Mouse (Mus musculus) lung, embryonic 16.5 days (tissue): ENCODE measurements around the gene Paqr7. TPM values are rescaled to one million over a fixed set of nuclear protein-coding genes. Genes with fewer than 3 reads are reported as not detected.

Source experiments
- ATAC-seq: fragments of 200-750 bp; cut with Nextera tagmentation; 2 replicates; pipeline ENCODE4 v1.8.0; 2017; ENCODE audit warnings: low read depth, mild to moderate bottlenecking, moderate library complexity
- H3K27ac ChIP-seq: fragments of 300-500 bp; sonication (generic); 2 replicates; pipeline ENCODE4 v1.5.1; 2014; ENCODE audit warnings: mild to moderate bottlenecking, control low read depth, low read length
- H3K27me3 ChIP-seq: fragments of 300-500 bp; sonication (generic); 2 replicates; pipeline ENCODE4 v1.6.1; 2014; ENCODE audit warnings: low read depth, low read length, mixed read lengths; ENCODE audit not compliant: control insufficient read depth, insufficient read depth
- H3K36me3 ChIP-seq: fragments of 300-500 bp; sonication (generic); 2 replicates; pipeline ENCODE4 v1.6.1; 2014; ENCODE audit warnings: low read length; ENCODE audit not compliant: control insufficient read depth, insufficient read depth
- H3K4me1 ChIP-seq: fragments of 300-500 bp; sonication (generic); replicated peaks from 2 replicates; pipeline ENCODE4 v1.6.1; 2014; ENCODE audit warnings: low read length, mixed read lengths; ENCODE audit not compliant: control insufficient read depth, insufficient read depth
- H3K4me2 ChIP-seq: fragments of 300-500 bp; sonication (generic); 2 replicates; pipeline ENCODE4 v1.6.1; 2014; ENCODE audit warnings: low read depth, low read length, control low read depth
- H3K4me3 ChIP-seq: fragments of 300-500 bp; sonication (generic); 2 replicates; pipeline ENCODE4 v1.5.1; 2014; ENCODE audit warnings: mild to moderate bottlenecking, low read length, control low read depth
- H3K9ac ChIP-seq: fragments of 300-500 bp; sonication (generic); 2 replicates; pipeline ENCODE4 v1.6.1; 2014; ENCODE audit warnings: low read length, control low read depth
- H3K9me3 ChIP-seq: fragments of 300-500 bp; sonication (generic); 2 replicates; pipeline ENCODE4 v1.6.1; 2016; ENCODE audit warnings: low read length; ENCODE audit not compliant: control insufficient read depth
- WGBS: fragments of 180-500 bp; shearing (Covaris S2); extraction: QIAGEN DNeasy Blood & Tissue Kit; methylation state at CpG from one replicate; pipeline ENCODE4 v1.1.7; 2014; 5-methylcytosine and 5-hydroxymethylcytosine counted together
- polyA plus RNA-seq: library from polyadenylated mRNA; unstranded; fragments of >200 nt; fragmentation: Nextera tagmentation; extraction: Ambion mirVana; gene quantifications from 2 replicates; pipeline ENCODE4 v1.2.1, GENCODE M21; 2015

Paqr7 gene
- polyA plus RNA-seq, 1 experiment from 2014 or later, result 6.9 TPM

DNA sequence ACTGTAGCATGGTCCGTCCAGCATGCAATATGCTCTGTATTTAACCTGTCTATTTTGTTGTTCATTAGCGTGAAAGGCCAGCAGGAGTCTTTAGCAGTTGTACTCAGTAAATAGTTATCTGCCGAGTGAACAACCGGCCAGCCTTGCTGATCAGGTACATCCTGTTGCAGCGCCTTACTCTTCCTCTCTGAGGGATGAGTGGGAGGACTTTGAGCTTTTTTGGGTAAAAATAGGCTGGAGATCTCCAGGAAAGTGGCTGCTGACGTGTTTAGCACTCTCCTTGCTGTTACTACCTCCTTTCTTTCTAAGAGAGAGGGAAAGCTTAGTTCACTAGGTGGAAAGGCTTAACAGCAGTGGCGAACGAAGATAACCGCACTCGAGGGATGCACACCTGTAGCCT lies 21.2 kb downstream of the Paqr7 start:
- Histone ChIP-seq H3K27ac (no peak overlapping the region), H3K27me3 (no peaks in the 10 kb centered on the region), H3K36me3 (peaks cover 2% of the 10 kb centered on the region; the same call in 1 of the 2 replicates), H3K4me1 (peaks cover 17% of the 10 kb centered on the region), H3K9me3 (no peaks in the 10 kb centered on the region), H3K4me3 (no peak overlapping the region), H3K4me2 (no peak overlapping the region), H3K9ac (no peak overlapping the region)
- WGBS, result 84% methylated on average over 10 of the region's 10 CpGs
- ATAC-seq, result no peak

DNA sequence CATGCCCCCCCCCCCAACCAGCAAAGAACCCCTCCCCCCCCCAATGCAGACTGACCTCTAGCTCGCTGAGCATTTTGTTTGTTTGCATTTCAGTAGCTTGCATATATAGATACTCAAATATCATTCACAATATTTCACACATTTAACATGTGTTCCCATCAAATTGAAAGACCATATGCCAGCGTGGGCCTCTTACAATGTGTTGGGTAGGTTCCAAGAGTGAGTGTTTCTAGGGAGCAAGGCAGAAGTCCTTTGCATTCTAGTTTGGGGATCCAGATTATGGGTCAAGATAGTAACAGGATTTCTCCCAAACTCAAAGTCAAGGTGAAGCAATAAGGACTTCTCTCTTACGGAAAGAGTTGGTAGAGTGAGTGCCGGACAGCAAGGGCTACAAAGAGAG lies 22.0 kb downstream of the Paqr7 start:
- WGBS, result 85% methylated on average over 4 of the region's 4 CpGs
- Histone ChIP-seq H3K4me3 (no peak overlapping the region), H3K4me1 (peaks cover 16% of the 10 kb centered on the region), H3K27ac (no peak overlapping the region), H3K9ac (no peak overlapping the region), H3K36me3 (peaks cover 2% of the 10 kb centered on the region; the same call in 1 of the 2 replicates), H3K9me3 (no peaks in the 10 kb centered on the region), H3K27me3 (no peaks in the 10 kb centered on the region), H3K4me2 (no peak overlapping the region)
- ATAC-seq, result no peak

DNA sequence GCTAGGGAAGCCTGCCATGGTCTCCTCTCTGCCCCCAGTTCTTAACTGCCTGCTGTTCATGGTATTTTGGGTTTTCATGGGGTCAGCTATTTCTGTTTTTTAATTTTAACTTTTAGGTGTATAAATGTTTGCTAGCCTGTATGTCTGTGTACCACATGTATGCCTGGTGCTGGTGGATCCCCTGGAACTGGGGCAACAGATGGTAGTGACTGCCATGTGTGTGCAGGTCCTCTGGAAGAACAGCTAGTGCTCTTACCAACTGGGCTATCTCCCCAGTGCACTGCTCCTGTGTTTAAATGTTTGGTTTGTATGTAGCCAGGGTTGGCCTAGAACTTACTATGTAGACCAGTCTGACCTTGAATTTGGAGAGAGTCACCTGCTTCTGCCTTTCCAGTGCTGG lies 22.8 kb downstream of the Paqr7 start:
- no peak overlapping the region for H3K9ac ChIP-seq
- no peak for ATAC-seq
- no peaks in the 10 kb centered on the region for H3K9me3 ChIP-seq
- no peak overlapping the region for H3K4me3 ChIP-seq
- peaks cover 13% of the 10 kb centered on the region for H3K4me1 ChIP-seq
- peaks cover 2% of the 10 kb centered on the region; the same call in 1 of the 2 replicates for H3K36me3 ChIP-seq
- H3K4me2 ChIP-seq, result no peak overlapping the region
- no peaks in the 10 kb centered on the region for H3K27me3 ChIP-seq
- no peak overlapping the region for H3K27ac ChIP-seq

DNA sequence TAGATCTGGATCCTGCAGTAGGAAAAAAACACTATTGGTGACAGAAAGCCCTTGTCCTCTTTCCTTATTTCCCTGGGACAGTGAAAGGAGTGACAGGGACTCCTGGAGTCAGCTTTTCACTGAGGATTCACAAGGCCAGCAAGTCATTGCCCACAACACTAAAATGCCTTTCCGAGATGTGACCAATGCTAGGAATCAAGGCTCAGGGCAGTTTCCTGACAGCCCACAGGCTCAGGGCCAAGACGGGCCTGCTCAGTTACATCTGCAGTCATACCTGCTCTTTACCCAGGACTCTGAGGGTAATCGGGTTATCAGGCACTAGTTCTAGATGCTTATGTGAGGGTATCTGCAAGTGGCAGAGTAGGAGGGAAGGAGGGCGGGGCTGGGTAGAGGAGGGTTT lies 26.9 kb downstream of the Paqr7 start:
- Histone ChIP-seq H3K27me3 (no peaks in the 10 kb centered on the region), H3K4me1 (no peaks in the 10 kb centered on the region), H3K9ac (no peak overlapping the region), H3K27ac (no peak overlapping the region), H3K36me3 (peaks cover 20% of the 10 kb centered on the region), H3K4me2 (no peak overlapping the region), H3K9me3 (no peaks in the 10 kb centered on the region), H3K4me3 (no peak overlapping the region)
- WGBS, result 77% methylated on average over 4 of the region's 4 CpGs
- ATAC-seq, result no peak

DNA sequence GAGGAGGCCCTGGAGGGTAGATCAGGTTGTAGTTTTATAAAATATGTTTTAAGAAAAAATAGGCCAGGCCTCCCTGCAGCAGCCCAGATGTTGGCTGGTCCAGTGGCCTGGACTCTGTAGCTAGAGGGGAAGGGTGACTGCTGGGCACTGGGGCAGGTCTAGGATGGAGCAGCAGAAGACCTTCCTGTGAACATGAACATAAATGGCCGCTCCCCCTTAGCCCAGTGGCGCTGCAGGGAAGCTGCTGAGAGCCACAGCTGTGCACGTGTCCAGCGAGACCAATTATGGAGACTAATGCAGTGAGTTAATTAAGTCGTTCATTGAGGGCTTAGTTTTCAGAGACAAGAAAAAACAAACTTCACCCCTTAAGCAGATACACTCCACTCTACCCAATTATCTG lies 29.3 kb downstream of the Paqr7 start:
- H3K4me1 ChIP-seq, result no peaks in the 10 kb centered on the region
- no peak overlapping the region for H3K4me3 ChIP-seq
- no peaks in the 10 kb centered on the region for H3K27me3 ChIP-seq
- no peak overlapping the region for H3K9ac ChIP-seq
- WGBS, result 69% methylated on average over 5 of the region's 5 CpGs
- no peaks in the 10 kb centered on the region for H3K9me3 ChIP-seq
- no peak for ATAC-seq
- H3K27ac ChIP-seq, result no peak overlapping the region
- H3K4me2 ChIP-seq, result no peak overlapping the region
- peaks cover 35% of the 10 kb centered on the region for H3K36me3 ChIP-seq

DNA sequence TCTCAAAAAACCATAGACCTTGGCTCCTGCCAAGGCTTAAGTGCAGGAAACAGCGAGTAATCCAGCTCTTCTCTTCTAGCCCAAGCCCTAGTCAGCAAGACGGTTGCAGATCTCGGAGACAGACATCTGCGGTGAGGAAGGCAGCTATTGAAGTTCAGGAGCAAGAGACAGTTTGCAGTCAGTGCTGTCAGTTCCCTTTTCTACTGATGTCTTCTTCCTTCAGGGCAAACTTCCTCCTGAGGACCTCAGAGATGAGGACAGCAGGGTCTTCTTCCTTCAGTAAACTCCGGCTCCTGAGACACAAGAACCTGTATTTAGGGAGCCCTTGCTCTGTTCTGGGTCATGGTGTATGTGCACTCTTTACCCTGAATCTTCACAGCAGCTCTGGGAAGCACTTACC lies 29.7 kb downstream of the Paqr7 start:
- no peak overlapping the region for H3K4me2 ChIP-seq
- no peak for ATAC-seq

DNA sequence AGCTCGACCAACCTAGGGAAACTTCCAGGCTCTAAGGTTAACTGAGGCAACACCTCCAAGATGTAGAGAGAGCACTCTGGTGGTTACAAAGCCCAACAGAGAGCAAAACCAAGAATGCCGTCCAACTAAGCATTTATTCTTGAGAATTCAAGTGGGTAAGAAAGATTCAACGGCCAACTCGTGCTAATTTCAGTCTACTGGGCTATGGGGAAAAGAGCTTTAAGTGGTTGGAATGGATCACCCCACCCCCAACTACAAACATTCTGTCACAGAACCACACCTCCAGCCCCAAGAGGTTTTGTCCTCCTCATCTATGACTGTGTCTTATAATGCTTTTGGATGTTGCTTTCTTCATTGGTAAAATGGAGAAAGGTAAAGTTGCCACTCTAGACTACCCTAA lies 36.4 kb downstream of the Paqr7 start:
- peaks cover 19% of the 10 kb centered on the region for H3K36me3 ChIP-seq
- peaks cover 26% of the 10 kb centered on the region for H3K4me1 ChIP-seq
- no peaks in the 10 kb centered on the region for H3K27me3 ChIP-seq
- no peaks in the 10 kb centered on the region for H3K9me3 ChIP-seq
- H3K4me2 ChIP-seq, result 0 out of 2 replicates have a peak overlapping the region, but pooled peaks have one; percentile 6
- ATAC-seq, result no peak
- 58% methylated on average over 4 of the region's 4 CpGs for WGBS
- peak overlapping the region; percentile 79 for H3K27ac ChIP-seq
- H3K9ac ChIP-seq, result 0 out of 2 replicates have a peak overlapping the region, but pooled peaks have one; percentile 24
- no peak overlapping the region for H3K4me3 ChIP-seq

More for the DNA sequence above, 29.7 kb downstream of the Paqr7 start:
- H3K9ac ChIP-seq, result no peak overlapping the region
- 79% methylated on average over 5 of the region's 5 CpGs for WGBS
- H3K9me3 ChIP-seq, result no peaks in the 10 kb centered on the region
- no peaks in the 10 kb centered on the region for H3K4me1 ChIP-seq
- no peaks in the 10 kb centered on the region for H3K27me3 ChIP-seq
- H3K4me3 ChIP-seq, result no peak overlapping the region
- no peak overlapping the region for H3K27ac ChIP-seq
- H3K36me3 ChIP-seq, result peaks cover 35% of the 10 kb centered on the region

DNA sequence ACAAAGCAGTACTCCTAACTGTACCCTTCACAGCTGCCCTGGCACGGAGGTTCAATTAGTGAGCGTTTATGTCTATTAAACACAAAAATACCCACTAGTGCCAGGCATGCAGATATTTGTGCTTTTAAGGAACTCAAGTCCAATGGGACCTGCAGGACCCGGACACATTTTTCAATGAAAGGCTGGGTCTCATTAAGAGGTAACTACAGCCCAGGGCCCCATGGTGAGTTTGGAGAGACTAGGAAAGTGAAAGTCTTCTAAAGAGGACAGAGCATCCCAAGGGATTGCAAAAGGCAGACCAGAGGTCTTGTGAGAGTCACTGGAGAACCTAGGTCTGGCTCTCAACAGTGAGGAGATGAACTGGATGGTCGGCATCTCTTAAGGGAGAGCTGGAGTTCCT lies 36.9 kb downstream of the Paqr7 start:
- Histone ChIP-seq H3K27me3 (no peaks in the 10 kb centered on the region), H3K27ac (no peak overlapping the region), H3K9ac (0 out of 2 replicates have a peak overlapping the region, but pooled peaks have one; percentile 15), H3K4me2 (peak overlapping the region; percentile 96), H3K4me1 (peaks cover 26% of the 10 kb centered on the region), H3K36me3 (peaks cover 16% of the 10 kb centered on the region), H3K9me3 (no peaks in the 10 kb centered on the region), H3K4me3 (peak overlapping the region; percentile 94)
- 78% methylated on average over 4 of the region's 4 CpGs for WGBS
- no peak for ATAC-seq

DNA sequence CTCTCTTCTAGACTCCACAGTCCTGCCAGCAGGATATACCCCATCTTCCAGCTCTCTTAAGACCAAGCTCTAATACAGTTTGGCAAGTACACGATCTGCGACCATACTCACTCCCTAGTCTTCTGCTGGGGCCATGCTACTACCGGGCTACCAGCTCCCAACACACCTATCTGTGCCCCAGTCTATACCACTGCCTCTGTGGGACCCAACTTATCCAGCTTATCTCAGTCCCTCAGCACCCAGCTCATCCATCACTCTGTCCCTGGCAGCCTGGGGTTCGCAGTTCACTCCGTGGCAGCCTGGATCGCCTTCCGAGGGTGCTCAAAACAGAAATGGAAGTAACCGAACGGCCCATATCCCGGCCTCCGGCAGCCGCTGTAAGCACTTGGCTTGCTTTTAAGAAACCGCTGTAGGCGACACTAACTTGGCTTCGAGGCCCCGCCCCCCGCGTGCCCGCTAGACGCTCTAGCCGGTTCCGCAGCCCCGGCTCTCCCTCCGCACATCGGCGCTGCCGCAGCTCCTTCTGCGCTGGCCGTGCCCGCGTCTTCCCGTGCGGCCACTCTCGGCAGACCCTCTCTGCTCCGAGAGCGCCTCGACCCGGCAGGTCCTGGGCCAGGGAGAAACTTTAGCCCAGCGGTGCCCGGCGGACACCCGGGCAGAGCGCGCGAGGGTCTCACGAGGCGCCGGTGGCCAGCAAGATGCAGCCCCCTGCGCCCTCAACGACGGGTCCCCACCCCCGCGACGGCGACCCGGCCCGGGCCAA lies 37.8 kb downstream of the Paqr7 start:
- Histone ChIP-seq H3K4me3 (peak overlapping the region; percentile 94), H3K27me3 (no peaks in the 10 kb centered on the region), H3K4me2 (peak overlapping the region; percentile 96), H3K36me3 (peaks cover 10% of the 10 kb centered on the region), H3K9me3 (no peaks in the 10 kb centered on the region), H3K9ac (peak overlapping the region; percentile 90), H3K4me1 (peaks cover 26% of the 10 kb centered on the region), H3K27ac (peak overlapping the region; percentile 91)
- WGBS, result under 1% methylated on average over 52 of the region's 57 CpGs
- peak; percentile 16 for ATAC-seq
